Mouse (Mus musculus) lung, adult 2 months (tissue): ENCODE measurements around the gene Ntsr2.

Source experiments
- CTCF ChIP-seq: fragments of 200-500 bp; IDR thresholded peaks from 2 replicates; pipeline ENCODE4 v1.5.1; 2011; ENCODE audit warnings: mild to moderate bottlenecking, low read length, control low read depth; ENCODE audit not compliant: insufficient read depth
- POLR2A ChIP-seq: fragments of 200-500 bp; IDR thresholded peaks from 2 replicates; pipeline ENCODE4 v1.6.1; 2011; ENCODE audit warnings: low read depth, mild to moderate bottlenecking, control low read depth, low read length, borderline replicate concordance; ENCODE audit errors: extremely low read depth

DNA sequence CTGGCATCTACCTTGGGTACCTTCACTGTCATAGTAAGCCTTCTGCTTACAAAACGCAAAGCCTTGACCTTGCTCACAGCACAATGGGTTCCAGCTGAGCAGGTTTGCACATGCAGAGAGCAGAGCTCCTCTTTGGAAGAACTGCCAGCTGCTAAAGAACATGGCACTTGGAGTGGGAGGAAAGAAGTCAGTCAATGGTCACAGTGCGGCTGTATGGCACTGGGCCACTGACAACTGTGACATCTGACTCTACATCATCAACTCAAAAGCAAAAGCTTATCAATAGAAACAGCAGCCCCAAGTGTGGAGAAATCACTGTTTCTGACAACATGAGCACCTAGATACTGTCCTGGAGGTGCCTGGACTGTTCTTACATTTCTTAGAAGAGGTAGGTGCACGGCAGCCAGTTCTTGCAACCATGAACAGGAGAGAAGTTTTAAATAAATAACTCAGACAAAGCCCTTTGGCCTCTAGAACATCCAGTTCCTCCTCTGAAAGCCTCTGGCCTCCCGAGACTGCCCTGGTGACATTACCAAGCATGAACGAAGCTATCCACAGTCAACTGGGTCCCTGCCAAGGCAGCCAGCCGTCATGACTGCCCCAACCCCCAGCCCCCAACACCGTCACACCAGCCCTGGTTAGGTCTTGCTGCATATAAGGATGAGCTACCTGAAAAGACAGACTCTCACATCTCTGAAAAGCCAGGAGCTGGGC, 22.9 kb upstream of the Ntsr2 start:
- no peak for TF ChIP-seq POLR2A
- no peak for TF ChIP-seq CTCF
